Mouse (Mus musculus) liver, postnatal 0 days (tissue): ENCODE data around the gene Mbd3l2. TPM values are rescaled to one million over a fixed set of nuclear protein-coding genes. Genes with fewer than 3 reads are reported as not detected.
"Not testable (repeated sequence)": the region's sequence is repeated elsewhere in the genome, so short reads cannot be mapped to it uniquely, and the experiment has no call there.

Experiments
- ATAC-seq: fragments of 200-750 bp; cut with Nextera tagmentation; 2 replicates; pipeline ENCODE4 v1.8.0; 2017; ENCODE audit warnings: mild to moderate bottlenecking, moderate library complexity
- DNase-seq: peaks from one replicate; pipeline ENCODE4 v3.0.0-alpha.2; 2016
- H3K27ac ChIP-seq: fragments of 300-500 bp; sonication (generic); 2 replicates; pipeline ENCODE4 v1.5.1; 2014; ENCODE audit warnings: antibody characterized with exemption, moderate library complexity, mild to moderate bottlenecking, low read depth
- H3K27me3 ChIP-seq: fragments of 300-500 bp; sonication (generic); 2 replicates; pipeline ENCODE4 v1.6.1; 2014; ENCODE audit warnings: low read length, control low read depth, mixed read lengths; ENCODE audit not compliant: insufficient read depth
- H3K36me3 ChIP-seq: fragments of 300-500 bp; sonication (generic); replicated peaks from 2 replicates; pipeline ENCODE4 v1.6.1; 2014; ENCODE audit warnings: mild to moderate bottlenecking, control low read depth, low read length, moderate library complexity, mixed read lengths; ENCODE audit not compliant: insufficient read depth
- H3K4me1 ChIP-seq: fragments of 300-500 bp; sonication (generic); 2 replicates; pipeline ENCODE4 v1.6.1; 2014; ENCODE audit warnings: antibody characterized with exemption, mild to moderate bottlenecking, control low read depth; ENCODE audit not compliant: insufficient read depth
- H3K4me2 ChIP-seq: fragments of 300-500 bp; sonication (generic); 2 replicates; pipeline ENCODE4 v1.6.1; 2014; ENCODE audit warnings: low read depth, mild to moderate bottlenecking, low read length, moderate library complexity, mixed read lengths
- H3K4me3 ChIP-seq: fragments of 300-500 bp; sonication (generic); 2 replicates; pipeline ENCODE4 v1.5.1; 2014; ENCODE audit warnings: low read depth, low read length
- H3K9ac ChIP-seq: fragments of 300-500 bp; sonication (generic); replicated peaks from 2 replicates; pipeline ENCODE4 v1.6.1; 2014; ENCODE audit warnings: mild to moderate bottlenecking, moderate library complexity
- H3K9me3 ChIP-seq: fragments of 300-500 bp; sonication (generic); 2 replicates; pipeline ENCODE4 v1.6.1; 2016; ENCODE audit warnings: mild to moderate bottlenecking, control low read depth, low read length, mixed read lengths
- CTCF ChIP-seq: sonication (generic); IDR thresholded peaks from 2 replicates; pipeline ENCODE4 v1.5.1; 2016; ENCODE audit warnings: antibody characterized with exemption, low read depth
- EP300 ChIP-seq: IDR thresholded peaks from 2 replicates; pipeline ENCODE4 v1.6.1; 2016; ENCODE audit warnings: antibody characterized with exemption, low read depth, mild to moderate bottlenecking
- WGBS: fragments of 180-500 bp; shearing (Covaris S2); extraction: QIAGEN DNeasy Blood & Tissue Kit; methylation state at CpG from one replicate; pipeline ENCODE4 v1.1.7; 2014; ENCODE audit not compliant: insufficient replicate concordance; 5-methylcytosine and 5-hydroxymethylcytosine counted together
- polyA plus RNA-seq: library from polyadenylated mRNA; unstranded; fragments of >200 nt; fragmentation: Nextera tagmentation; extraction: Ambion mirVana; gene quantifications from 2 replicates; pipeline ENCODE4 v1.2.1, GENCODE M21; 2015

The Mbd3l2 gene
- not detected in 2 replicates for polyA plus RNA-seq

DNA sequence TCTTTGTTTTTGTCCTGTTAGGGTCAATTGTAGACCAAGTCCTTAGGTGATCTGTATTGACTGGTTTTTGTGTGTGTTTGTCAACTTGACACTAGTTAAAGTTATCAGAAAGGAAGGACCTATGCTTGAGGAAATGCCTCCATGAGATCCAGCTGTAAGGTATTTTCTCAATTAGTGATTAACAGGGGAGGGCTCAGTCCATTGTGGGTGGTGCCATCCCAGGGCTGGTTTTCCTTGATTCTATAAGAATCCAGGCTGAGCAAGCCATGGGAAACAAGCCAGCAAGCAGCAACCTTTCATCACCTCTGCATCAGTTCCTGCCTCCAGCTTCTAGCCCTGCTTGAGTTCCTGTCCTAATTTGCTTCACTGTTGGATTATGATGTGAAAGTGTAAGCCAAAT is at the start of gene Mbd3l2:
Gene Mbd3l2 (plus strand): TSS at position 301 of the 400 bp plus-strand sequence.
- Histone ChIP-seq H3K27me3 (no peaks in the 10 kb centered on the region), H3K9me3 (no peaks in the 10 kb centered on the region), H3K4me2 (no peak within 1 kb of the TSS), H3K27ac (no peak within 1 kb of the TSS), H3K4me1 (no peaks in the 10 kb centered on the region), H3K4me3 (no peak within 1 kb of the TSS), H3K36me3 (no peaks in the 10 kb centered on the region), H3K9ac (no peak within 1 kb of the TSS)
- ATAC-seq = no peak
- DNase-seq = no peak
- TF ChIP-seq EP300 = no peak
- TF ChIP-seq CTCF = no peak

DNA sequence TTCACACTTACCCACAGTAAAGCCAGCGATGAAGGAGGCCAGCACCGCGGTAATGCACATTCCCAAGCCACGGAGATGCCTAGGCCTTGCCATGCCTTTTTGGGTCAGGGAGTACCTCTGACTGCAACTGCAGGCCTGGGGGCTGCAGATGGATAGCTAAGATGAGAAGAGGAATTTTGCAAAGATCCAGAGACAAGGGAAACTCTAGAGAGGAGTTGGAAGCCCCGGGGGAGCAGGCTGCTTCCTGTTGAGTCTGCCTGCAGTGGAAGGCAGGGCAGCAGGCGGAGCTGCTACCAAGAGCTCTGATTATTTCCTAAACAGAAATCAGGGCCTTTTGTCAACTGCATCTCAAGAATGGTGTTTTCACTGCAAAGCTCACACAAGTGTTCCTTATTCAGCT is 44.7 kb upstream of the Mbd3l2 start:
- Histone ChIP-seq H3K9me3 (peaks cover 3% of the 10 kb centered on the region; the same call in 1 of the 2 replicates), H3K9ac (no peak overlapping the region), H3K4me1 (no peaks in the 10 kb centered on the region), H3K4me2 (no peak overlapping the region), H3K4me3 (no peak overlapping the region), H3K36me3 (no peaks in the 10 kb centered on the region), H3K27ac (no peak overlapping the region), H3K27me3 (no peaks in the 10 kb centered on the region)
- ATAC-seq (no peak), DNase-seq (no peak)
- TF ChIP-seq CTCF (no peak), EP300 (no peak)
- WGBS = 29% methylated on average over 6 of the region's 6 CpGs

- no peak for ATAC-seq
- H3K27ac ChIP-seq = no peak overlapping the region
- H3K27me3 ChIP-seq = no peaks in the 10 kb centered on the region
- no peak for TF ChIP-seq CTCF
- no peak for TF ChIP-seq EP300
- WGBS = 74% methylated on average over 1 of the region's 1 CpGs
- no peak for DNase-seq
- H3K4me1 ChIP-seq = no peaks in the 10 kb centered on the region
- H3K36me3 ChIP-seq = no peaks in the 10 kb centered on the region
- no peak overlapping the region for H3K9ac ChIP-seq
- no peak overlapping the region for H3K4me2 ChIP-seq
- H3K4me3 ChIP-seq = no peak overlapping the region
- no peaks in the 10 kb centered on the region for H3K9me3 ChIP-seq
Observed at GRCm38 (mm10) chr9:18399629-18400028, 30.8 kb upstream of the Mbd3l2 start.

DNA sequence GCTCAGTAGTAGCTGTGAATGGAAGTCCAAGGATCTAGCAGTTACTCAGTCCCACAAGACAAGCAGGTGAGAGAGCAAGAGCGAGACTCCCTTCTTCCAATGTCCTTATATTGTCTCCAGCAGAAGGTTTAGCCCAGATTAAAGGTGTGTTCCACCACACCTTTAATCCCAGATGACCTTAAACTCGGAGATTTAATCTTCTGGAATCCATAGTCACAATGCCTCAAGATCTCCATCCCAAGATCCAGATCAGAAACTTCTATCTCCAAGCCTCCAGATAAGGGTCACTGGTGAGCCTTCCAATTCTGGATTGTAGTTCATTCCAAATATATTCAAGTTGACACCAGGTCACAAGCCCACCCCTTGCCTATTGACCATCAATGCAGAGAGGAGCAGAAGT is 27.6 kb upstream of the Mbd3l2 start, which contains the start of gene Naalad2:
Gene Naalad2 (minus strand): TSS at position 101 of the 400 bp plus-strand sequence.
- not testable (repeated sequence) for H3K4me1 ChIP-seq, DNase-seq, H3K4me2 ChIP-seq, ATAC-seq, H3K4me3 ChIP-seq, H3K27ac ChIP-seq, H3K36me3 ChIP-seq, H3K27me3 ChIP-seq, H3K9me3 ChIP-seq, H3K9ac ChIP-seq
- WGBS = 52% methylated on average over 2 of the region's 2 CpGs

GRCm38 (mm10) chr9:18404118-18404517 is 26.3 kb upstream of the Mbd3l2 start, which contains the start of gene Ubtfl1:
TSS of gene Ubtfl1 (plus strand) at chr9:18404418.
- TF ChIP-seq CTCF (no peak), EP300 (no peak)
- no peaks in the 10 kb centered on the region for H3K27me3 ChIP-seq

DNA sequence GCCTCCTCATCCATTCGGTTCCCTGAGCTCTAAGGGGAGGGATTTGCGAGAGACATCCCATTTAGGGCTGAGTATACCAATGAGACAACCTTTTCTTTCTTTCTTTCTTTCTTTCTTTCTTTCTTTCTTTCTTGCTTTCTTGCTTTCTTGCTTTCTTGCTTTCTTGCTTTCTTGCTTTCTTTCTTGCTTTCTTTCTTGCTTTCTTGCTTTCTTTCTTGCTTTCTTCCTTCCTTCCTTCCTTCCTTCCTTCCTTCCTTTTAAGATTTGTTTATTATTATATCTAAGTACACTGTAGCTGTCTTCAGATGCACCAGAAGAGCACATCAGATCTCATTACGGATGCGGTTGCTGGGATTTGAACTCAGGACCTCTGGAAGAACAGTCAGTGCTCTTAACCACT is 18.1 kb upstream of the Mbd3l2 start:
- H3K4me1 ChIP-seq, H3K4me3 ChIP-seq, H3K4me2 ChIP-seq, H3K36me3 ChIP-seq, ATAC-seq, H3K9ac ChIP-seq, DNase-seq, H3K27ac ChIP-seq, H3K27me3 ChIP-seq, H3K9me3 ChIP-seq: not testable (repeated sequence)
- WGBS = 66% methylated on average over 4 of the region's 4 CpGs

More at GRCm38 (mm10) chr9:18404118-18404517, 26.3 kb upstream of the Mbd3l2 start, which contains the start of gene Ubtfl1:
- 58% methylated on average over 1 of the region's 1 CpGs for WGBS
- Histone ChIP-seq H3K36me3 (no peaks in the 10 kb centered on the region), H3K27ac (no peak within 1 kb of the TSS), H3K4me2 (no peak within 1 kb of the TSS), H3K9ac (no peak within 1 kb of the TSS), H3K9me3 (no peaks in the 10 kb centered on the region), H3K4me3 (no peak within 1 kb of the TSS), H3K4me1 (no peaks in the 10 kb centered on the region)
- no peak for ATAC-seq
- DNase-seq = no peak

DNA sequence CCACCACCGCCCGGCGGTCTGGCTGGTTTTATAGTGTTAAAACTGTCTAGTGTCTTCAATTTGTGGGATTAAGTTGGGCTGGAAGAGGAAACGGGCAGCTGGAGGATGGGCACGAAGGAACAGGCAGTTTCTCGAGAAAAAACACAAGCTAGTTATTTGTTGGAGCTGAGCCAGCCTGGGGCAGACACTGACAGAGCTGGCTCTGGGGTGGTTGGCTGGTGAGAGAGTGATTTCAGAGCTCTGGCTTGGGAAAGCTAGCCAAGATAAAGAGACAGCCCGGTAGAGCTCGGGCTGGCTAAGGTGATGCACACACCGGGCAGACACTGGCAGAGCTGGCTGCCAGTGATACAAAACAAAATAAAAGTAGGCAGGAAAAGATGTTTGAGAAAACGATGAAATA is 1.2 kb downstream of the Mbd3l2 start:
- TF ChIP-seq EP300 (no peak), CTCF (no peak)
- H3K27ac ChIP-seq = no peak overlapping the region
- H3K4me3 ChIP-seq = no peak overlapping the region
- no peak overlapping the region for H3K9ac ChIP-seq
- H3K27me3 ChIP-seq = no peaks in the 10 kb centered on the region
- H3K4me2 ChIP-seq = no peak overlapping the region
- H3K36me3 ChIP-seq = no peaks in the 10 kb centered on the region
- 71% methylated on average over 10 of the region's 10 CpGs for WGBS
- H3K4me1 ChIP-seq = no peaks in the 10 kb centered on the region
- DNase-seq (no peak), ATAC-seq (no peak)
- no peaks in the 10 kb centered on the region for H3K9me3 ChIP-seq
